Mouse (Mus musculus) spleen, postnatal 4 days (tissue): Measurements from ENCODE around the gene Magix.

Experiments used
- DNase-seq, 2 experiments: peaks; one replicate each; pipeline ENCODE4 v3.0.0; 2022; ENCODE audit warnings: low spot score in 2 of 2

Magix gene

DNA sequence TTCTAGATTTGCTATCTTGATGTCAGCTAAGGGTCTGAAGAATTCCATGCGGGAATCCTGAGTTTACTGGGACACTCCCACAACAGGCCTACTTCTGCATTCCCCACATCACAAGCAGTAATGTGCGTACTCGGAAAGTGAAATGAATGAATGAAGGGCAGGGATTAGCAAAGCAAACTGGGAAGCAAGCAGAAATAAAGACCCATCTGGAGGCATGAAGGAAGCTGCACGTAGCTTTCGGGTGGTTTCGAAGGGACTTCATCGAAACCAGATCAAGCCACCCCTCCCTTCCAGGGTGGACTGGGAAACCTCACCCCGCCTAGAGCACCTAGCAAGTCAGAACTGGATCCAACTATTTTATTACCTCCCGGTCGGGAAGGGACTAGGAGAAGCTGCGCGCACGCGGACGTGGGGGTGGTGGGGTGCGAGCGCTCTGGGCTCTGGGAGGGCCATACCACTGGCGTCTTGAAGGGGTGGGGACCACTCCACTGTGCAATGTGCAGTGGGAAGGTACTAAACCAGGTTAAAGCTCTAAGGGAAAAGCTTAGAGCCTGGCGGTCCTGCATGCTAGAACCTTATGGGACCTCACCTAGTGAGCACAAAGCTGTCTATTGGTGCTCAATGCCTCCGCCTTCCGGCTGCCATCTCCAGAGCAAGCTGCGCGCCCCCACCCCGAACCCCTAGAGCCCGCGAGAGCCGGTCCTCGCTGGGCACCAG lies 6.6 kb downstream of the Magix start:
- DNase-seq, result no peak

DNA sequence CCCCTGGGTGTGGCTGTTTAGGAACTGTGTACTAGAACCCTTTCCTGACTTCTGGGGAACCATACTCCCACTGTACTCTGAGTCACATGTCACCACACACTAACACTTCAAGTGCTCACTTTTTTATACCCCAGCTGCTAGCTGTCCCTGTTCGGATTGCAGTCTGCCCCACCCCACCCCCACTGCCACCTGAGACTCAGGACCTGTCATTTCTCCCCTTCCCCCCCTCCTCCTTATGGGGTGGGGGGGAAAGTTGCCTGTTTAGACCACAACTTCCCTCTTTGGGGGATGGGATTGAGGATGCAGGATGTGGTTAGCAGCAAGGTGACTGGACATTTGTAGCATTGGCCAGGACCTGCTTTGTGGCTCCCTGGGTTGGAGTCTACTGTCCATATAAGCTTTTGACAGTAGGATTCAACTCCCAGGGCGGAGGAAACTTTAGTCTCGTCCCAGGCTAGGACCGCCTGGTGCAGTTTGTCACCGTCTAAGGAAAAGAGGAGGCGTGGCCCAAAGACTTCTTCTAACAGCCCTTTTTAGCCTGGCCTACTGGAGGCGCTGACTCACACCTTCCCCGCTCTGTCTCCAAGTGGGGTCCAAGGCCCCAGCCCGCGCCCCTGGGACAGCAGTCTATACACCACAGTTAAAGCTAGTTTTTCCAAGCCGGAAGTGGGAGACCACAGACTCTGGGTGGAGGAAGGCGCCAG lies 7.3 kb downstream of the Magix start:
- peak; percentile 47 to 68 for DNase-seq

DNA sequence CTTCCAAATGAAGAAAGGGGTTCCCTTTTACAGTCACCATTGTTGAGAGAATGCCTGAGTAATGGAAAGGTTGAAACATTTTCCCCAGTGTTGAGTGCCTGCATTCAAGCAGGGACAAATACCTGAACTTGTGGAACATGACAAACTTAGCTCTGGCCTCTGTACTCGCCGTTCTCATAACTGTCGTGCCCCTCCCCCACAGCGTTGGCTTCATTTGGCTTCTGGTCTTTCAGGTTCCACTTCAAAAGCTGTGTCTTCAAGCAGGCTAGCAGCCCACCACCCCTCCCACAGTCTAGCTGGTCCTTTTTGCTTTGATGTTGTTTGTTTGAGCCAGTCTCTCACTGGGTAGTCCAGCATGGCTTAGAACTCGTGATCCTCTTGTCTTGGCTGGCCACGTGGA lies 8.3 kb downstream of the Magix start:
- no peak for DNase-seq

DNA sequence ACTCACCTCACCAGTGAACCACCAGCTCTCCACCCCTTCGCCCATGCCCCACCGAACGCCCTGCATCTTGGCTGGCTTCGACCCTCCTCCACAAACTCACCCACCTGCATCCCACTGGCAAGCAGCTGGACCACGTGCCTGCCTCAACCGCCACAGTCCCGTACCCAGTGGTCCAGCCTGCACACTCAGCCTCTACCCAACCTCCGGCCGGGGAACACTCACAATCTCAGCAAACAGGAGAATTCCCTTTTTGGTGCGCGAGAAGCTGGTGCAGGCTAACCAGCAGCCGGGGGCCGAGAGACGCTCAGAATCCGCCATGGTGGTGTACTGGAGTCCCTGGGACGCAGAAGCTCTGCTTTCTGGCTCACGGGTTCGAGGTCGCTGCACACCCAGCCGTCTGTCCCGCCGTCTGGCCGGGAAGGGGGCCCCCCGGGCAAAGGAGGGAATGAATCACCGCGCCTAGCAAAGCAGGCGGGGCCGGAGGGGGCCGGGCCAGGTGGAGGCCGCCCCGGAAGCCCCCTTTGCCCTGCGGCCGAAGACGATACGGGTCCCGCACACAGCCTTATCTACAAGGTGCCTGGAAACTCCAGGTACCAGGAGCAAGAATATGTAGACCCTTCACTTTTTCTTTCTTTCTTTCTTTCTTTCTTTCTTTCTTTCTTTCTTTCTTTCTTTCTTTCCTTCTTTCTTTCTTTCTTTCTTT lies 10.0 kb downstream of the Magix start, which contains the start of gene Plp2:
Gene Plp2, minus strand, starts transcription at position 470 of the 703 bp plus-strand sequence.
- peak; percentile 38 to 72 for DNase-seq

DNA sequence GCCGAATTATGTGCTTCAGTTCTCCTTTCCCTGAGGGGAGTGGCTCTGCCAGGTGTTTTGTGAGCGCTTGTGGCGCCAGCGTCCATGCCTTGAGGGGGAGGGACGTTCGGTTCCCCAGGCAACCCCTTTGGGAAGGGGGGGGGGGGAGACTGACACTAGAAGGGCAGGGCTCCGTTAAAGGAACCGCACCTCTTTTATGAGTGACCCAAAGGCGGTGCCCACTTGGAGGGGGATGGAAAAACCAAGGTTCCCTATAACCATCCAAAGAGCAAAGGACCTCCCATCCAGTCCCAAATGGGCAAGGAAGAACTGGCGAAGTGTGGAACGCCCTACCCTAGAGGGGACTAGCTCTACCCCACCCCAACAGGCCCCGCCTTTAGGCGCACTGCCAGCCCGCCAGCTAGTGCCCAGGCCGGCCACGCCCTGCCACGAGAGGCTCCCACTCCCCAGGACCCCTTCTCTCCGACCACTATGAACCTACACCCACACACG lies 10.6 kb downstream of the Magix start:
- DNase-seq, result peak; percentile 66 to 81

DNA sequence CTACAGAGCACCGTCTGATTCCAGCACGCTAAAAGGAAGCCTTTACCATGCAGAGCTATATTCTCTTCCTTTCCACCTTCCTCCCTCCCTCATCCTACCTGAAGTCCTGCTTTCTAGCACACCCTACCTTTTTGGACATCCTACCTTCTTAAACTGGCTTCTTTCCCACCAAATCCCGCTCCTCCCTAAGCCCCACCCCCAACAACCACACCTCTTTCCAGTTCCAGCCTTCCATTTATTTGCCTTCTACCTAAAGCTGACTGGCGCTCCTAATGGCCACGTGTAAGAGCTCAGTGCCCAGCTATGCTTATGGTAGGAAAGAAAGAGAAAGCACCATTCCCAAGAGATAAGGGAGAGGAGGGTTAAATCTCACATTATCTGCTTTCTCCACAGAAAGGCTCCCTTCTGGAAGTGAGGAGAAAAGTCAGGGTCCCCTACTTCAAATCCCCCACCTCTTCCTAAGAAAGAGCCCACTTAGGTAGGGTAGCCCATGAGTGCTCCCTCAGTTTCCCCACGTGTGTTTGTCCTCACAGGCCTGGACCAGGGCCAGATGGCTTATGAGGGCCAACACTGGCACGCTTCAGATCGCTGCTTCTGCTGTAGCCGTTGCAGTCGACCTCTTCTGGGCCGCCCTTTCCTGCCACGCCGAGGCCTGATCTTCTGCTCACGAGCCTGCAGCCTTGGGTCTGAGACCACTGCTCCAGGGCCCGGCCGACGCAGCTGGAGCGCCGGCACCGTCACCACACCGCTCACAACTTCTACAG lies 15.1 kb downstream of the Magix start:
- no peak for DNase-seq

DNA sequence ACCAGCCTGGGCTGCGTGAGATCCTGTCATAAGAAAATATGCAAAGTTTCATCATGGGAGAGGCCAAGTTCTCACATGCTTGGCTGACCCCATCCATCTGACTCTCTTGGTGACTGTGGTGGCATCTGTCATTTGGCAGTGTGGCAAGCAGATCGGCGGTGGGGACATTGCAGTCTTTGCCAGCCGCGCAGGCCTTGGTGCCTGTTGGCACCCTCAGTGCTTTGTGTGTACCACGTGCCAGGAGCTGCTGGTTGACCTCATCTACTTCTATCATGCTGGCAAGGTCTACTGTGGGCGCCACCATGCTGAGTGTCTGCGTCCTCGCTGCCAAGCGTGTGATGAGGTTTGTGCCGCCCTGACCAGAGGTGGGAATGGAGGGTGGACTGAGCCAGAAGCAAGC lies 16.3 kb downstream of the Magix start:
- DNase-seq, result no peak

DNA sequence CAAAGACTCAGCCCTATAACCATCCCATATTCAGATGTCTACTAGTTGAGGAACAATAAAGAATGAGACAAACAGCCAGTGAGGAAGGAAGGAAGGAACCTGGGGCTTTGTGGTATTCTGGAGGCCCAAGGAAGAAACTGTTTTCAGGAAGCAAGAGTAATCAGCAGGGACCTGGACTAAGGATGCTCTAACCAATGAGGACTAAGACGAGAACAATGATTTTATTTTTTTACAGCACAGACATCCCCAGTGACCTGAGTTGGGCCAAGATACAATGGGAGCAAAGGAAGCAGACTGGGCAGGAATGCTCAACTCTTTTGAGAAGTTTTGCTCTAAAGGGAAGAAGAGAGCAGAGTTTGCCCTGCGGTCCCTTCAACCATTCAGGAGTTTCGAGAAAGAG lies 18.1 kb downstream of the Magix start:
- no peak for DNase-seq

DNA sequence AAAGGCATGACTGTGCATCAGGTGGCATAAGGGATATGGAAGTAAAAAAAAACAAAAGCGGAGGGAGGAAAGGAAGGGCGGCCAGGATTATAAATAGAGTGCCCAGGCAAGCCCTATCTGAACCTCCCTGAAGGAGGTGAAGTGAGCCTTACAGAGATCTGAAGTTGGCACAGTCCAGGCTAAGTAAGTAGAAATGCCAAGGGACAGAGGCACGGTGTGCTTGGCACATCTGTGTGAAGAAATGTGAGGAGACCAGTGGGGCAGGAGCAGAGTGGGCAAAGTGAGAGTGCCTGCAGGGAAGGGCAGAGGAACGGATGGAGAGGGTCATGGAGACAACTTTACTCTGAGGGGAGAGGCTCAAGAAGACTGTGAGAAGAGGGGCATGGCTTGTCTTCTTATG lies 20.0 kb downstream of the Magix start:
- DNase-seq, result no peak

DNA sequence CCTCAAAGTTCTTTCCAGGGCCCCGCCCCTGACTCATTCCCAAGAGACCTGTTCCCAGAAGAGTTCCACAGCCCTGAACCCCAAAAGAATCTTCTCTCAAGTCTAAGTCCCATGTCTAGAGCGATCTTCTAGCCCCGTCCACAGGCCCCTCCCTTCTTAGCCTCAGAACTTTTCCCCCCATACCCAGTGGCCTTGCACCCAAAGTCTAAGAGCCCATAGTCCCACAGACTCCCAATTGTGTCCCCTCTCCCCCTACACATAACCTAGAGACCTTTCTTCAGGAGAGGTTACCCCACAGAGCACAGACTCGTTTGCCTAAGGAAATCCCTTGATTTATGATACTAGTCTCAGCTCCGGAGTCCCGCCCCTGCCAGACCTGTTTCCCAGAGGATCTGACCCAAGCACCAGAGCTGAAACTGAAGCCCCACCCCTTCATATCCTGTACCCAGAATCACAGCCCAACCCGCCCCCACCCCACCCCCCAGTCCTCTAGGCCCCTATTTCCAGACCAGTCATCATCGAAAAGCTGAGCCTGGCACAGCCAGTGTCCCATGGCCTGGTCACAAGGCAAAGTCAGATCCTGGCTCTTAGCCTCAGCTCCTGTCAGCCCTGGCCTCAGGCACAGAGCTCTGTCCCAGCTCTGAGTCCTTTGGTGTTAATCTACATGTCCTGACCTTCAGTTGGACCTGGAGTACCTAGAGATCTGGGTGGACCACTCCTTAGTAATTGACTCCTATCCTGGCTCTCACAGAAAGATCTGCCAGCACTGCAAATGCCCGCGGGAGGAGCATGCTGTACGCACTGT lies 22.1 kb downstream of the Magix start:
- DNase-seq, result no peak

DNA sequence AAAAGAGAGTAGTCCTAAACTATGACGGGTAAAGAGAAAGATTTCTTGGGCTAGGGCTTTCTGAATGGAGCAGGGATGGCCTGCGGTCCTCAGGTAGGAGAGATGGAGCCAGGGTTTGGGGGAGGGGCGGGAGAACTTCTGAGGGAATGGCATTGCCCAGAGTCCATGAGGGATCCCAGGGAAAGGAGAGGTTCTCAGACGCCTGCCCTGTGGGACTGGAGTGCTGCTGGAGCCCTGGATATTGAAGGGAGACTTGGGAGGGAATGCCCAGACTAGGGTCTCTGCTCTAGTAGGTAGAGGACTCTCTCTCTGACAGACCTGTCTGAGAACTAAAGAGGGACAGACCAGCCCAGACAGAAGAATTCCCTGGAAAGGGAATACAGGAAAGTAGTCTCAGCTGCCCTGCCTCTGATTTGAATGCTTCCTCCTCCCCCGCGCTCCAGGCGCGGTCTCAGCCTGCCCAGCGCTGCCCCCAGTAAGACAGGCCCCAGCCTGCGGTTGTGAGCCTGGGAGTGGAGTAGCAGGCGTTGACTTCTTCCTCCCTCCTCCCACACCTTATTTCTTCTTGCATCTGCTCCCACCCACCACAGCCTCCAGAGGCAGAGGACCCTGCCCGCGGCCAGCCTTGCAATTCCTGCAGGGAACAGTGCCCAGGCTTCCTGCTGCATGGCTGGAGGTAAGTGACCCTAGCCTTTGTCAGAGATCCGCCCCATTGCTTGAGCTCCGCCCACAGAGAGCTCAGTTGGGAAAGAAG lies 22.8 kb downstream of the Magix start:
- no peak for DNase-seq

DNA sequence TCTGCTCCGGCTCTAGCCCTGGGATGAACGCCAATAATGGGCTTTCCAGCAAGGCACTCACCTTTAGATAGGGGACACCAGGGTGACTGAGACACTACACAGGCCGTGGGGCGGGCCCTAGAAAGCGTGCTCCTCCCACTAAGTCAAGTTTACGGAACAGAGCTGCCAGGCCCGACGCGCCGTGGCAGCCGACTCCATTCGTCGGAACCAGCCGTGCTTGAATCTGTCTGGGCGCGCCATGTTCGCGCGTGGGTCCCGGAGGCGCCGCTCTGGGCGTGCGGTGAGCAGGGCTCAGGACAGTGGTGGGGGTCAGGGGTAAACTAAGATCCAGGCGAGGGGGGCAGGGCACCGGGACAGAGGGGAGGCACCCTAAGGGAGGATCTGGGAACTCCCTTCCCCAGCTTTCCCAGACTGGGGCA lies 23.8 kb downstream of the Magix start, which contains the start of gene Prickle3:
Gene Prickle3, plus strand, starts transcription at position 40 of the 419 bp plus-strand sequence.
- peak; percentile 40 to 74 for DNase-seq

DNA sequence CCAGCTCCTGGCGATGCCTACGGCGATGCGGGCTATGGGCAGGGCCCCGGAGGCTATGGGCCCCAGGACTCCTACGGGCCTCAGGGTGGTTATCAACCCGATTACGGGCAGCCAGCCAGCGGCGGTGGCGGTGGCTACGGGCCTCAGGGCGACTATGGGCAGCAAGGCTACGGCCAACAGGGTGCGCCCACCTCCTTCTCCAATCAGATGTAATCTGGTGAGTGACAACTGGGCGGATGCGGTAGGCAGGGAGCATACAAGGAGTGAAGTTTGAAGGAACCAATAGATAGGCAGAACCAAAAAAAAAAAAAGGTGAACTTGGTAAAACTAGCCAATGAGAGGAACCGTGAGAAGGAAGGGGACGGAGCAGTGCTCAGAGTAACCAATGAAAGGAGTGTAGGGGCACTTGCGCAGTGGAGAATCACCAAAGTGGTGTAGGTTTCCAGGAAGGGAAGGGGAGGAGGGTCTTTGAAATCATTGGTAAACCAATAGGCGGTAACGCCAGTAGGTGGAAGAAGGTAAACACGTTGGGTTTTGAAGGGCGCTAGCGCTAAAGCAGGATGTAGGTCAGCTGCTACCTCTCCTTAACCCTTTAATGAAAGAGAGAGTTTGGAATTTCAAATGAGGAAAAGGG lies 32.3 kb downstream of the Magix start:
- peak; percentile 83 to 86 for DNase-seq

DNA sequence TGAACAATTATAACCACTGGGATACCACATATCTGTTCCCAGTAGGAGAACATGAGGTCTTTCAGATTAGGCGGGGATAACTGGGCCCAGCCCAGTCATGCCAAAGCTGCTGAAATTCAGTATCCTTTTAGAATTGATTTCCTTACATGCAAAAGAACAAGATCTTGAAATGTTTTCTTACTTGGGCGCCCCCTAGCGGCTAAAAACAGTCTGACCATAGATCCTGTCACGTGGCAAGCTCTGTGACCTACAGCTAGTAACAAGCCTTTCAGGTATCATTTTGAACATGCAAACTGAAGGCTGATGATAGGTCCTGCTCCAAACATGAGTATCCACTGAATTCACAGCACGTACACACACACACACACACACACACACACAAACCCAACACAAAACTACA lies 35.7 kb downstream of the Magix start:
- peak; percentile 77 to 91 for DNase-seq

DNA sequence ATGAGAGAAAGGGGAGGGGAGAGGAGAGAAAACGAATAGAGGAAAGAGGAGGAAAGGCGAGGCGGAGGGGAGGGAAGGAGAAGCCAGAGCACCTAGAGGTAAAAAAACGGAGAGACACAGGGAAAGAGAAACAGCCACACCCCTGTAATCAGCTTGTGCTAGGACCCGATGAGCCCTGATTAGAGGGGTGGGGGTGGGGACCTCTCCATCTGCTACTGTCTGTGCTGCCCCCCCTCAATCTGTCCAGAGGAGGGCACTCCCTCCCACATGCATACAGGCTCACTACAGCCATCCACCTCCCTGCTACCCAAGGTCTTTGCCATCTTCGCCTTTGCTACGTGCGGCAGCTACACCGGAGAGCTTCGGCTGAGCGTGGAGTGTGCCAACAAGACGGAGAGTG lies 40.3 kb downstream of the Magix start:
- no peak for DNase-seq

DNA sequence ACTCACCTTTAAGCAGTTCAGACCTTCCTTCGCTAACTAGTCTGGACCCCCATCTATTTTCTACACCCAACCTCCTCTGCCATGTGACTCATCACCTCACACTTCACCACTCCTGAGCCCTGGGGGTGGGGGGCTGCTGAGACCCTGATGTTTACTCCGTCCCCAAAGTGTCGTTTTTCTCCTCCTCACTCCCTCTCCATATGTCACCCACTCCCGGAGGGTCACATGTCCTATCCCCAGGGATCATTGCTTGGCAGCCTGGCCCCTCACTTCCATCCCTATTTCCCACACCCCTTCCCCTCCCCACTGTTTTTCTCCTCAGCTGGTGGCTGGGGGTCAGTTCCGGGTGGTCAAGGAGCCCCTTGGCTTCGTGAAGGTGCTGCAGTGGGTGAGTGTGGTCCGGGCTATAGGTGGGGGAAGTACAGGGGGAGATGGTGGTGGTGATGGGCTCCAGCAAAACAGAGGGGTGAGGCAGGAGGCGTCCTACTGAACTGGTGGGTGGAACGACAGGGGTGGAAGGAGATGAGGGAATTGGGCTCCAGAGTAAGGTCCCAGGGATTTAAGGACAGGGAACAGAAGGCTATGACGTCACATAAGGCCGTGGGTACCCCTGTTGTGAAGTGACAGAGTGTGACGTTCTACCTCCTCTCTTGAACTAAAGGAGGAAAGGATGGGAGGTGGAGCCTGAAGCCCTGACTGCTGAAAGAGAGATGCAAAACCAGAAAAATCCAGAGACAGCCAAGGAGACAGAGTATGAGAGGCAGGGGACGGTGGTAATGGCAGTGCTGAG lies 41.3 kb downstream of the Magix start:
- DNase-seq, result no peak

DNA sequence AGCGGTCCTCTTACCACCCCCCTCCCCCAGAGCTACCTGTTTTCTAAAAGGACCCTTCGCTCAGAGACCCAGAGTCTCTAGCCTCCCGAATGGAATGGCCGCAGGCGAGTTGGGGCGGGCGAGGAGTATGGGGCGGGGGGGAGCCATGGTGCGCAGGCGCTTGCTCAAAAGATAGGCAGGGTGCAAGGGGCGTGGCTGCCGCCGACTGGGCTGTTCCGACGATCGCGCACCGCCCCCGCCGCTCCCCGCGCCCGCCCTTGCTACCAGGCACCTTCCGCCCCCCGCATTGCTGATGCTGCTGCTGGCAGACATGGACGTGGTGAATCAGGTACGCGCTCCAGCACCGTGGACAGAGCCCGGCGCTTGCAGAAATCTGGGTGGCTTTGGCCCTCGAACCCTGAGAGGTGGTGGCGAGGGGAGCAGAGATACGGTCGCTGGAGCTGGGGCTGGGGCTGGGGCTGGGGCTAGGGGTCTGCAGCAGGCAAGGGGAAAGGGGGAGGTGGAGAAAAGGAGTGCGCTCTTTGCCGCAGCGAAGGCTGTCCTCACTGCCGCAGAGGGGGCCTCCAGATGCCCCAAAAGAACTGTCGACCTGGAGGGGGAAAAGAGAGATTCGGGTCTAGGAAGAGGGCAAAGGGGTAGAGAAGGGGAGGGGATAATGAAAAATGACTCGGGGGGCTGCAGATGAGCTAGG lies 42.5 kb downstream of the Magix start, which contains the start of gene Syp:
Gene Syp, plus strand, starts transcription at position 71 of the 691 bp plus-strand sequence.
- peak; percentile 86 to 93 for DNase-seq

DNA sequence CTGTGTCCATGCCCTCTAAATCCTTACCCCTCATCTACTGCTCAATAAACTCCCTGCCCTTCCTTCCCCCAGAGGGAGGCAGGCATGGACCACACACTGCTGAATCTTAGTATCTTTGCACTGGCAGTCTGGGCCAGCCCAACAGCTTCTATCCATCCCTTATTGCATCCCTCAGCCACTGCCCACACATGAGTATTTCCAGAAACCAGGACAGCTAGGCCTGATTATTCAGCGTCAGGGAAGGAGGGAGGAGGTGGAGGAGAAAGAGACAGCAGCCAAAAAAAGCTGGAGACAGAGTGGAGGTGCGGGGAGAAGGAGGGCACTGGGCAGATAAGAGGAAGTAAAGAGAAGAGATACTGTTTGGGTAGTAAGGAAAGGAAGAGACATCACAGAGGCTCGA lies 46.0 kb downstream of the Magix start:
- no peak for DNase-seq
